Mouse (Mus musculus) liver, embryonic 11.5 days (tissue): Measurements from ENCODE around the gene Rapgef1. TPM values are rescaled to one million over a fixed set of nuclear protein-coding genes. Genes with fewer than 3 reads are reported as not detected.

Source experiments
- ATAC-seq: fragments of 200-750 bp; cut with Nextera tagmentation; replicated peaks from 2 replicates; pipeline ENCODE4 v1.8.0; 2017; ENCODE audit warnings: moderate number of reproducible peaks, mild to moderate bottlenecking, moderate TSS enrichment, moderate library complexity; ENCODE audit not compliant: low FRiP score
- DNase-seq: peaks from one replicate; pipeline ENCODE4 v3.0.0-alpha.2; 2017; ENCODE audit warnings: low spot score
- H3K27ac ChIP-seq: fragments of 300-500 bp; sonication (generic); 2 replicates; pipeline ENCODE4 v1.5.1; 2014; ENCODE audit warnings: mild to moderate bottlenecking, low read depth, low read length, control low read depth
- H3K27me3 ChIP-seq: fragments of 300-500 bp; sonication (generic); replicated peaks from 2 replicates; pipeline ENCODE4 v1.6.1; 2014; ENCODE audit warnings: low read length, mixed read lengths; ENCODE audit not compliant: control insufficient read depth, insufficient read depth
- H3K36me3 ChIP-seq: fragments of 300-500 bp; sonication (generic); 2 replicates; pipeline ENCODE4 v1.6.1; 2014; ENCODE audit warnings: mild to moderate bottlenecking, low read length, moderate library complexity, mixed read lengths; ENCODE audit not compliant: control insufficient read depth, insufficient read depth
- H3K4me1 ChIP-seq: fragments of 300-500 bp; sonication (generic); replicated peaks from 2 replicates; pipeline ENCODE4 v1.6.1; 2014; ENCODE audit warnings: low read length, mixed read lengths; ENCODE audit not compliant: control insufficient read depth, insufficient read depth
- H3K4me2 ChIP-seq: fragments of 300-500 bp; sonication (generic); 2 replicates; pipeline ENCODE4 v1.6.1; 2014; ENCODE audit warnings: mild to moderate bottlenecking, control low read depth, moderate library complexity
- H3K4me3 ChIP-seq: fragments of 300-500 bp; sonication (generic); 2 replicates; pipeline ENCODE4 v1.5.1; 2014; ENCODE audit warnings: low read depth, low read length, control low read depth
- H3K9ac ChIP-seq: fragments of 300-500 bp; sonication (generic); 2 replicates; pipeline ENCODE4 v1.6.1; 2014; ENCODE audit warnings: low read depth, low read length, control low read depth
- H3K9me3 ChIP-seq: fragments of 300-500 bp; sonication (generic); 2 replicates; pipeline ENCODE4 v1.6.1; 2016; ENCODE audit warnings: low read length, inconsistent platforms, mixed read lengths; ENCODE audit not compliant: control insufficient read depth
- WGBS: fragments of 180-500 bp; shearing (Covaris S2); extraction: QIAGEN DNeasy Blood & Tissue Kit; methylation state at CpG from one replicate; pipeline ENCODE4 v1.1.7; 2014; 5-methylcytosine and 5-hydroxymethylcytosine counted together
- polyA plus RNA-seq: library from polyadenylated mRNA; unstranded; fragments of >200 nt; fragmentation: Nextera tagmentation; extraction: Ambion mirVana; gene quantifications from 2 replicates; pipeline ENCODE4 v1.2.1, GENCODE M21; 2014

The Rapgef1 gene
- polyA plus RNA-seq, 1 experiment from 2014 or later = 16.5 TPM

GRCm38 (mm10) chr2:29716691-29717090 lies 97.2 kb downstream of the Rapgef1 start:
- peak overlapping the region; percentile 42; the same call in 1 of the 2 replicates for H3K27ac ChIP-seq
- no peaks in the 10 kb centered on the region for H3K9me3 ChIP-seq
- H3K9ac ChIP-seq = no peak overlapping the region
- H3K27me3 ChIP-seq = no peaks in the 10 kb centered on the region
- DNase-seq (no peak), ATAC-seq (no peak)
- H3K36me3 ChIP-seq = peaks cover 21% of the 10 kb centered on the region
- 0 out of 2 replicates have a peak, but pooled peaks cover 4% of the 10 kb centered on the region for H3K4me1 ChIP-seq
- 53% methylated on average over 6 of the region's 6 CpGs for WGBS
- H3K4me2 ChIP-seq = no peak overlapping the region
- no peak overlapping the region for H3K4me3 ChIP-seq

GRCm38 (mm10) chr2:29718581-29718980 lies 99.1 kb downstream of the Rapgef1 start:
- Histone ChIP-seq H3K27ac (no peak overlapping the region), H3K27me3 (no peaks in the 10 kb centered on the region), H3K4me3 (no peak overlapping the region), H3K9me3 (no peaks in the 10 kb centered on the region), H3K36me3 (peaks cover 32% of the 10 kb centered on the region), H3K4me2 (no peak overlapping the region), H3K4me1 (peaks cover 13% of the 10 kb centered on the region; the same call in 1 of the 2 replicates), H3K9ac (no peak overlapping the region)
- ATAC-seq (no peak), DNase-seq (no peak)
- WGBS = 81% methylated on average over 5 of the region's 5 CpGs

- 87% methylated on average over 3 of the region's 3 CpGs for WGBS
- peaks cover 39% of the 10 kb centered on the region for H3K36me3 ChIP-seq
These were observed 103.6 kb downstream of the Rapgef1 start for GRCm38 (mm10) chr2:29723132-29723531.

GRCm38 (mm10) chr2:29724664-29725365 lies 105.3 kb downstream of the Rapgef1 start:
- Histone ChIP-seq H3K4me3 (no peak overlapping the region), H3K27ac (no peak overlapping the region), H3K4me2 (no peak overlapping the region), H3K9ac (no peak overlapping the region), H3K36me3 (peaks cover 39% of the 10 kb centered on the region), H3K4me1 (peaks cover 10% of the 10 kb centered on the region; the same call in 1 of the 2 replicates), H3K27me3 (no peaks in the 10 kb centered on the region), H3K9me3 (no peaks in the 10 kb centered on the region)
- DNase-seq (no peak), ATAC-seq (no peak; the same call in 1 of the 2 replicates)
- 42% methylated on average over 5 of the region's 5 CpGs for WGBS

More at GRCm38 (mm10) chr2:29723132-29723531, 103.6 kb downstream of the Rapgef1 start:
- ATAC-seq = no peak
- H3K4me1 ChIP-seq = peaks cover 10% of the 10 kb centered on the region; the same call in 1 of the 2 replicates
- no peak overlapping the region for H3K4me2 ChIP-seq
- no peak overlapping the region for H3K27ac ChIP-seq
- no peak overlapping the region for H3K9ac ChIP-seq
- H3K27me3 ChIP-seq = no peaks in the 10 kb centered on the region
- H3K9me3 ChIP-seq = no peaks in the 10 kb centered on the region
- no peak overlapping the region for H3K4me3 ChIP-seq
- no peak for DNase-seq

- H3K27me3 ChIP-seq = no peaks in the 10 kb centered on the region
- no peak for DNase-seq
- no peak overlapping the region for H3K4me2 ChIP-seq
- no peaks in the 10 kb centered on the region; the same call in 1 of the 2 replicates for H3K4me1 ChIP-seq
- no peaks in the 10 kb centered on the region for H3K9me3 ChIP-seq
- ATAC-seq = no peak
- no peak overlapping the region for H3K4me3 ChIP-seq
- no peak overlapping the region for H3K27ac ChIP-seq
- peaks cover 21% of the 10 kb centered on the region for H3K36me3 ChIP-seq
- WGBS = 54% methylated on average over 2 of the region's 2 CpGs
- H3K9ac ChIP-seq = no peak overlapping the region
These were observed 110.0 kb downstream of the Rapgef1 start for GRCm38 (mm10) chr2:29729500-29729899.

GRCm38 (mm10) chr2:29731545-29731944 lies 112.0 kb downstream of the Rapgef1 start:
- no peak for ATAC-seq
- WGBS = 55% methylated on average over 3 of the region's 3 CpGs

GRCm38 (mm10) chr2:29732559-29732958 lies 113.0 kb downstream of the Rapgef1 start:
- no peak overlapping the region for H3K27ac ChIP-seq
- H3K4me3 ChIP-seq = no peak overlapping the region
- peaks cover 2% of the 10 kb centered on the region for H3K4me1 ChIP-seq
- no peaks in the 10 kb centered on the region for H3K27me3 ChIP-seq
- H3K9me3 ChIP-seq = no peaks in the 10 kb centered on the region
- H3K9ac ChIP-seq = no peak overlapping the region
- no peak for DNase-seq
- peaks cover 19% of the 10 kb centered on the region for H3K36me3 ChIP-seq
- ATAC-seq = no peak
- 90% methylated on average over 10 of the region's 10 CpGs for WGBS
- H3K4me2 ChIP-seq = no peak overlapping the region

More at GRCm38 (mm10) chr2:29731545-29731944, 112.0 kb downstream of the Rapgef1 start:
- no peak for DNase-seq
- peaks cover 20% of the 10 kb centered on the region for H3K36me3 ChIP-seq
- H3K4me2 ChIP-seq = no peak overlapping the region
- no peaks in the 10 kb centered on the region for H3K27me3 ChIP-seq
- no peaks in the 10 kb centered on the region; the same call in 1 of the 2 replicates for H3K4me1 ChIP-seq
- H3K9ac ChIP-seq = no peak overlapping the region
- H3K27ac ChIP-seq = no peak overlapping the region
- no peaks in the 10 kb centered on the region for H3K9me3 ChIP-seq
- no peak overlapping the region for H3K4me3 ChIP-seq

- H3K9me3 ChIP-seq = no peaks in the 10 kb centered on the region
- no peak for ATAC-seq
- 96% methylated on average over 5 of the region's 5 CpGs for WGBS
These were observed 113.8 kb downstream of the Rapgef1 start for GRCm38 (mm10) chr2:29733348-29733747.

GRCm38 (mm10) chr2:29735708-29736107 lies 116.2 kb downstream of the Rapgef1 start:
- 90% methylated on average over 12 of the region's 12 CpGs for WGBS
- Histone ChIP-seq H3K4me2 (no peak overlapping the region), H3K9me3 (no peaks in the 10 kb centered on the region), H3K4me3 (no peak overlapping the region), H3K4me1 (peaks cover 3% of the 10 kb centered on the region), H3K27me3 (no peaks in the 10 kb centered on the region), H3K36me3 (peaks cover 16% of the 10 kb centered on the region), H3K27ac (no peak overlapping the region), H3K9ac (no peak overlapping the region)
- no peak for ATAC-seq
- DNase-seq = no peak

More at GRCm38 (mm10) chr2:29733348-29733747, 113.8 kb downstream of the Rapgef1 start:
- H3K27ac ChIP-seq = no peak overlapping the region
- H3K4me3 ChIP-seq = no peak overlapping the region
- peaks cover 3% of the 10 kb centered on the region for H3K4me1 ChIP-seq
- DNase-seq = no peak
- no peak overlapping the region for H3K9ac ChIP-seq
- H3K27me3 ChIP-seq = no peaks in the 10 kb centered on the region
- peaks cover 18% of the 10 kb centered on the region for H3K36me3 ChIP-seq
- H3K4me2 ChIP-seq = no peak overlapping the region
